Mouse (Mus musculus) gastrocnemius, postnatal 36 days (tissue): ENCODE results near the gene Kcna6. TPM values are rescaled to one million over a fixed set of nuclear protein-coding genes. Genes with fewer than 3 reads are reported as not detected.

Source experiments
- total RNA-seq, 2 experiments: library from RNA; stranded (reverse); gene quantifications; 2 replicates each; pipeline ENCODE4 v1.2.3; 2021

The Kcna6 gene
- total RNA-seq, 2 experiments from 2014 or later, result 0.22 to 0.41 TPM

Other genes starting within 250 kb of the Kcna6 start
- gene Kcna5, start 205.3 kb downstream of the Kcna6 start, total RNA-seq, result 1 to 10 TPM; 3.7 to 4.3 TPM
- gene Kcna1, start 94.3 kb downstream of the Kcna6 start, total RNA-seq, result 1 to 10 TPM; 1.7 to 2.6 TPM
- 100 to 1,000 TPM; 320 to 335 TPM for gene Ndufa9, start 108.5 kb upstream of the Kcna6 start, total RNA-seq
- not detected for gene Akap3, start 112.4 kb upstream of the Kcna6 start, total RNA-seq
- gene Dyrk4, start 181.2 kb upstream of the Kcna6 start, total RNA-seq, result not detected
- under 1 TPM; 0.47 to 0.64 TPM for gene Rad51ap1, start 198.9 kb upstream of the Kcna6 start, total RNA-seq
- 1 to 10 TPM; 6.3 to 8.4 TPM for gene D6Wsu163e, start 199.3 kb upstream of the Kcna6 start, total RNA-seq